Mouse (Mus musculus) adrenal gland, postnatal 4 days (tissue): ENCODE measurements at regions not wholly inside any gene's neighbourhood (a gene's known extent, or its start where the extent isn't known, plus 50 kb on each side); places are given as distances from the start of the nearest gene placed in this dataset.
"Not testable (repeated sequence)": the region's sequence is repeated elsewhere in the genome, so short reads cannot be mapped to it uniquely, and the experiment has no call there.

Experiments used
- DNase-seq, 2 experiments: peaks; one replicate each; pipeline ENCODE4 v3.0.0; 2021 to 2022; ENCODE audit warnings: low spot score in 2 of 2, mixed read lengths in 2 of 2

GRCm38 (mm10) chr16:79313301-79313700 lies 222.4 kb upstream of the Tmprss15 start:
- no peak for DNase-seq

GRCm38 (mm10) chr16:79312702-79313101 lies 221.8 kb upstream of the Tmprss15 start:
- no peak for DNase-seq

- DNase-seq: no peak
These were observed 217.6 kb upstream of the Tmprss15 start for GRCm38 (mm10) chr16:79308541-79308940.

GRCm38 (mm10) chr16:79296621-79297020 lies 205.7 kb upstream of the Tmprss15 start:
- not testable (repeated sequence) for DNase-seq

- no peak for DNase-seq
These were observed 188.1 kb upstream of the Tmprss15 start for GRCm38 (mm10) chr16:79279006-79279405.

GRCm38 (mm10) chr16:79256525-79256924 lies 165.6 kb upstream of the Tmprss15 start:
- no peak for DNase-seq

GRCm38 (mm10) chr16:79256084-79256483 lies 165.2 kb upstream of the Tmprss15 start:
- DNase-seq: no peak

GRCm38 (mm10) chr16:79240857-79241491 lies 150.1 kb upstream of the Tmprss15 start:
- no peak for DNase-seq

GRCm38 (mm10) chr16:79240191-79240590 lies 149.3 kb upstream of the Tmprss15 start:
- no peak for DNase-seq

- no peak for DNase-seq
These were observed 100.3 kb upstream of the Tmprss15 start for GRCm38 (mm10) chr16:79191196-79191595.

GRCm38 (mm10) chr16:79186471-79186870 lies 95.6 kb upstream of the Tmprss15 start:
- DNase-seq: no peak

GRCm38 (mm10) chr16:79182474-79182873 lies 91.6 kb upstream of the Tmprss15 start:
- no peak for DNase-seq

- no peak for DNase-seq
These were observed 86.6 kb upstream of the Tmprss15 start for GRCm38 (mm10) chr16:79177299-79177999.

- DNase-seq: no peak
These were observed 85.9 kb upstream of the Tmprss15 start for GRCm38 (mm10) chr16:79176832-79177243.

- DNase-seq: peak; percentile 21 to 25
These were observed 77.3 kb upstream of the Tmprss15 start for GRCm38 (mm10) chr16:79168193-79168592.

- DNase-seq: no peak
These were observed 51.9 kb upstream of the Tmprss15 start for GRCm38 (mm10) chr16:79142813-79143212.
